Mouse (Mus musculus) limb, embryonic 10.5 days (tissue): ENCODE measurements around the gene Faf1. TPM values are rescaled to one million over a fixed set of nuclear protein-coding genes. Genes with fewer than 3 reads are reported as not detected.
"Not testable (repeated sequence)": the region's sequence is repeated elsewhere in the genome, so short reads cannot be mapped to it uniquely, and the experiment has no call there.

Experiments used
- DNase-seq: peaks from one replicate; pipeline ENCODE4 v3.0.0-alpha.2; 2017; ENCODE audit warnings: low spot score
- H3K27ac ChIP-seq: fragments of 300-500 bp; sonication (generic); 2 replicates; pipeline ENCODE4 v1.5.1; 2016; ENCODE audit warnings: mild to moderate bottlenecking
- H3K27me3 ChIP-seq: fragments of 300-500 bp; sonication (generic); 2 replicates; pipeline ENCODE4 v1.6.1; 2016; ENCODE audit warnings: low read depth, mild to moderate bottlenecking; ENCODE audit not compliant: poor library complexity, severe bottlenecking
- H3K36me3 ChIP-seq: fragments of 300-500 bp; sonication (generic); 2 replicates; pipeline ENCODE4 v1.6.1; 2016; ENCODE audit warnings: mild to moderate bottlenecking, moderate library complexity
- H3K4me1 ChIP-seq: fragments of 300-500 bp; sonication (generic); 2 replicates; pipeline ENCODE4 v1.6.1; 2016
- H3K4me3 ChIP-seq: fragments of 300-500 bp; sonication (generic); 2 replicates; pipeline ENCODE4 v1.5.1; 2016; ENCODE audit warnings: mild to moderate bottlenecking, moderate library complexity
- H3K9me3 ChIP-seq: fragments of 300-500 bp; sonication (generic); replicated peaks from 2 replicates; pipeline ENCODE4 v1.6.1; 2016; ENCODE audit warnings: mild to moderate bottlenecking
- WGBS: fragments of 180-500 bp; shearing (Covaris S2); methylation state at CpG from one replicate; pipeline ENCODE4 v1.1.7; 2016; 5-methylcytosine and 5-hydroxymethylcytosine counted together
- polyA plus RNA-seq: library from polyadenylated mRNA; unstranded; fragments of >200 nt; fragmentation: Nextera tagmentation; extraction: Ambion mirVana; gene quantifications from 2 replicates; pipeline ENCODE4 v1.2.1, GENCODE M21; 2016

Faf1 gene
- polyA plus RNA-seq, 1 experiment from 2014 or later = 29.2 TPM

DNA sequence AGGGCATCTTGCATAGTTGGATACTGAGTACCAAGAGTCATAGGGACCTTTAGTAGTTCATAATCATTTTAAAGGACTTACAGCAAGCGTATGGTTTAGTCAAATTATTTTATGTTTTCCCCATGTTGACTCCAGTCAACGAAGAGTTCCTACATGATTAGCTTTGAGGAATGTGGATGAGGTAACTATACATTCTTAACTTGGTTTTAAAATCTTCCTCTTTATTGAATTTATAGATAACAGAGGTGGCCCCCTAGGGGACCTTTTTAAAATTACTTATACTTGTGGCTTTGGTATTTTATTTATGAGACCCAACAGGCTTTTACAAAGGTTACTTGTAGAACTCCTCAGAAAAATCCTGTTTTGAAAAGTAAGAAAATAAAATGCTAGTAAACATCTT, 6.2 kb upstream of the Faf1 start:
- H3K27ac ChIP-seq = no peak overlapping the region
- H3K4me1 ChIP-seq = peaks cover 25% of the 10 kb centered on the region
- whole genome bisulfite sequencing = 77% methylated on average over 2 of the region's 2 CpGs
- peaks cover 11% of the 10 kb centered on the region for H3K27me3 ChIP-seq
- no peaks in the 10 kb centered on the region for H3K9me3 ChIP-seq
- no peaks in the 10 kb centered on the region for H3K36me3 ChIP-seq
- H3K4me3 ChIP-seq = no peak overlapping the region
- DNase-seq = no peak

DNA sequence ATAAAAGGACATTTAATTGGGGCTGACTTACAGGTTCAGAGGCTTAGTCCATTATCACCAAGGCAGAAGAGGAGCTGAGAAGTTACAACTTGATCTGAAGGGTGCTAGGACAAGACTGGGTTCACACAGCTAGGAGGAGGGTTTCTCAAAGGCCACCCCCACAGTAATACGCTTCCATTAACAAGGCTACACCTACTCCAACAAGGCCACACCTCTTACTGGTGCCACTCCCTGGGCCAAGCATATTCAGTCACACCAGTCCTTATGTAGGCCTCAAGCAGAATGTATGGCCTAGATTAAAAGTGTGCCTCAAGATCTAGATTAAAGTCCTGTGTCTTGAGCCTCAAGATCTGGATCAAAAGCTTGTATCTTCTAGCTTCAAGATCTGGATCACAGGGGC, 4.4 kb upstream of the Faf1 start:
- Histone ChIP-seq H3K9me3 (no peaks in the 10 kb centered on the region), H3K36me3 (no peaks in the 10 kb centered on the region), H3K27me3 (no peaks in the 10 kb centered on the region), H3K27ac (no peak overlapping the region), H3K4me3 (no peak overlapping the region), H3K4me1 (peaks cover 14% of the 10 kb centered on the region)
- 68% methylated on average over 1 of the region's 1 CpGs for WGBS
- no peak for DNase-seq

DNA sequence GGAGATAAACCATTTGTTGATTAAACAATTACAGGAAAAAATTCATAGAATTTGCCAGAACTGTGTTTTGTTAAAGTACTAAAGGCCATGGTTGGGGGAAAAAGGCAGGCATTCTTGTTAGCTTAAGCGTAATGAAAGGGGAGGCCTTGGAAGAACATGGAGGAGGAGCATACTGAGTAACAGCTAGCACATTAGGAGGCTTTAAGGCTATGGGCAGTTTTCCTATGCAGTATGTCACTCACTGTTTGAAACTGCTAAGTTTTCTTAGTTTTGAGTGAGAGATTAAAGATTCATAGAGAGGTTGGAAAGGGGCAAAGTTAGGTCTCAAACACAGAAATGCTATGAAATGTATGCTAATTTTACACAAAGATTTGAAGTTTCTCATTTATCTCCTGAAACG, 2.3 kb upstream of the Faf1 start:
- H3K27ac ChIP-seq = no peak overlapping the region
- no peaks in the 10 kb centered on the region for H3K9me3 ChIP-seq
- 79% methylated on average over 2 of the region's 2 CpGs for WGBS
- no peak for DNase-seq
- H3K27me3 ChIP-seq = no peaks in the 10 kb centered on the region
- H3K4me3 ChIP-seq = no peak overlapping the region
- H3K4me1 ChIP-seq = peaks cover 13% of the 10 kb centered on the region
- H3K36me3 ChIP-seq = no peaks in the 10 kb centered on the region

DNA sequence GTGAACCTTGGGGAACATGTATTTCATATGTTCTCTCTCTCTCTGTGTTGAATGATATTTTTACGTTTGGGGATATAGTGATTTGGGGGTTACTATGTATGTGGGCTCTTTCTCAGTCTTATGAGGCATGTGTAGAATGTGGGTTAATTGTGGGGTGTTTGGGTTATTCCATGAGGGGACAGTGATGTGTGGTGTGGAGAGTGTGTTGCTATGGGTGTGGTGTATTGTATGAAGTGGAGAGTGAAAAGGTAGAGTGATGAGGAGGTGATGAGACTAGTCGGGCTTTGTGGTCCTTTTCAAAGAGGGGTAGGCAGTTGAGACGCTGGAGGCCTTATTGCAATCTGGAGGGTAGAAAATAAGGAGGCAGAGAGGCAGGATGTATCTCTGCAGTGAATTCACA, 833 bp downstream of the Faf1 start:
- H3K27me3 ChIP-seq = no peaks in the 10 kb centered on the region
- WGBS = 0% methylated on average over 3 of the region's 3 CpGs
- DNase-seq = no peak

DNA sequence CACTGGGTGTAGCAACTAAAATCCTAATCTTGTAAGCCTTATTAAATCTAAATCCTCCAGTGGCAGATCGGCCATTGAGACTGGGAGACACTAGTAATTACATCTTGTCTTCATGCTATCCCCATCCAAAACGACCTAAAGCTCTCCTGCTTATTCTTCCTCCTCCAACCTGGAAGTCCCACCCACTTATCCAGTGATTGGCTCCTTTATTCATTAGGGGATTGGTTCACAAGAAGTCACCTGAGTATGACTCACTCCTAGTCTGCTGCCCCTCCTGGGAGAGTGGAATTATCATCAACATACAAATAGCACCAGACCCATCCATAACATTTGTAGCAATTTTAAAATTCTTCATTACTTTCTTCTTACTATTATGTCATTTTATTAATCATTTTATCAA, 7.2 kb downstream of the Faf1 start:
- WGBS = 83% methylated on average over 2 of the region's 2 CpGs

More for the DNA sequence above, 833 bp downstream of the Faf1 start:
- Histone ChIP-seq H3K9me3 (no peaks in the 10 kb centered on the region), H3K27ac (peak overlapping the region; percentile 94), H3K4me1 (peaks cover 13% of the 10 kb centered on the region), H3K36me3 (no peaks in the 10 kb centered on the region), H3K4me3 (peak overlapping the region; percentile 83)

DNA sequence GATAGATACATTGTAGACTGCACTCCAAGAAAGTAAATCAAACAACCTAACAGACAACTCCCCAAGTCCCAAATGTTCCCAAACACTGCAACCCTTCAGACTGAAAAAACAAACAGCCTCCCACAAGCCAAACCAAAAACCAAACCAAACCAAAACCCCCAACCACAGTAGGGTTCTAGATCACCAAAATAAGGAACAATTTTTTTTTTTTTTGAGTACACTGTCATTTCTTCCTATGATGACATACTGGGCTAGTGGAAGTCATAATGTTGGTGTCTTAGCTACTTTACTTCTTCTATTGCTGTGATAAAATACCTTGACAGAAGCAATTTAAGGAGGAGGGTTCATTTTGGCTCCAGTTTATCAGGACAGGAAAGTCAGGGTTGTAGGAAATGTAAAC, 16.3 kb downstream of the Faf1 start:
- DNase-seq = no peak
- Histone ChIP-seq H3K9me3 (no peaks in the 10 kb centered on the region), H3K27me3 (no peaks in the 10 kb centered on the region), H3K4me1 (no peaks in the 10 kb centered on the region), H3K4me3 (no peak overlapping the region), H3K27ac (no peak overlapping the region), H3K36me3 (peaks cover 12% of the 10 kb centered on the region)

More for the DNA sequence above, 7.2 kb downstream of the Faf1 start:
- Histone ChIP-seq H3K36me3 (peaks cover 7% of the 10 kb centered on the region), H3K27ac (no peak overlapping the region), H3K4me3 (no peak overlapping the region), H3K27me3 (no peaks in the 10 kb centered on the region), H3K9me3 (no peaks in the 10 kb centered on the region), H3K4me1 (no peaks in the 10 kb centered on the region)
- DNase-seq = no peak

DNA sequence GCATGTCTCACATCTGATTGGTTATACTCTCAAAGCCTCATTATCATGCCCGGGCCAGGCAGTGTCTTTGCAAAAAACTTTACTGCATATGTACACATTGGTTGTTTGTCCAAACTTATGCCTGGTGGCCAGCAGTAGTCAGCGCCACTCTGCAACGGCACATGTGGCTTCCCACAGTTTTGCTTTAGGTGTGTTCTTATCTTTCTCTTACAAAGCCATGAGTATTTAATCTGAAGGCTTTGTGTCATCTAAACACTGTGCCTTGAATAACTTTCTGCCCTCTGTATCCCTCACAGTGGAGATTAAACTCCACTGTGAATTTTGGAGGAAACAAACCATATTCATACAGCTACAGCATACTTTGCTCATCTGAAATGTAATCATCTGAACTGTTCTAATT, 24.3 kb downstream of the Faf1 start:
- H3K27me3 ChIP-seq, H3K9me3 ChIP-seq, H3K4me3 ChIP-seq, H3K27ac ChIP-seq, H3K36me3 ChIP-seq, H3K4me1 ChIP-seq, DNase-seq: not testable (repeated sequence)
- WGBS = 97% methylated on average over 3 of the region's 3 CpGs

DNA sequence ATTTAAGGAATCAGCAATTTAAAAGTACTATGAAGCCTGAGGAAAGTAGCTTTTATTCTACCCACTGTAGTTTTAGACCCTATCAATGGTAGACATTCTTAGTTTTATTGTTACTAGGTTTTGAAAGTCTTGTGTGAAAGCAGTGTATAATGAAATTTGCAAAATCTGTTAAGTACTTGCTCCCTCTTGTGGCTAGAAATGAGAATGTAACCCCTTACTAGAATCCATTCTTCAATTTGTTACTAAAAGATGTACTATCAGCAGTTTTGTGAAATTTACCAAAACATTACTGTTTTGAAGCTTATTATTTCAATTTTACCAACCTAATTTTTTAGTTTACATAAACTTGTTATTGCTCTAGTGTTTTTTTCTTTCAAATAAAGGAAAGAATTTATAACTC, 27.2 kb downstream of the Faf1 start:
- DNase-seq = no peak
- H3K9me3 ChIP-seq = no peaks in the 10 kb centered on the region

DNA sequence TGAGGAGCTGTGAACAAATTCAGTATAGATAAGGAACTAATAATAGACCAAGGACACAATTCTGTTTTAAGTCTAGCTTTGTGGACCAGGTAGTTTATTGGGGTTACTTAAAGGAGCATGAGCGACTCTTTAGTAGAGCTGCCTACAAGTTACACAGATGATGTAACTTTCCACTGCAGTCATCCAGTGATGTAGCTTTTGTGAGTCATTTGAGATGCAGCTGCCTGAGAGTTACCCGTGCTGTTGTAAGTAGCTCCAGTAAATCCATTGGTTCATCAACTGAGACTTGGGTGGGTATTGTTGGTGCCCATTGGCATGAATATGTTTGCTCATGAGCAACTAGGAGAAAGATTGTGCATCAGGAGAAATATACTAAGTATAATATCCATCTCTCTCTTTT, 29.0 kb downstream of the Faf1 start:
- 92% methylated on average over 2 of the region's 2 CpGs for WGBS

More for the DNA sequence above, 27.2 kb downstream of the Faf1 start:
- Histone ChIP-seq H3K4me1 (no peaks in the 10 kb centered on the region), H3K27me3 (no peaks in the 10 kb centered on the region), H3K36me3 (no peaks in the 10 kb centered on the region), H3K27ac (no peak overlapping the region), H3K4me3 (no peak overlapping the region)

DNA sequence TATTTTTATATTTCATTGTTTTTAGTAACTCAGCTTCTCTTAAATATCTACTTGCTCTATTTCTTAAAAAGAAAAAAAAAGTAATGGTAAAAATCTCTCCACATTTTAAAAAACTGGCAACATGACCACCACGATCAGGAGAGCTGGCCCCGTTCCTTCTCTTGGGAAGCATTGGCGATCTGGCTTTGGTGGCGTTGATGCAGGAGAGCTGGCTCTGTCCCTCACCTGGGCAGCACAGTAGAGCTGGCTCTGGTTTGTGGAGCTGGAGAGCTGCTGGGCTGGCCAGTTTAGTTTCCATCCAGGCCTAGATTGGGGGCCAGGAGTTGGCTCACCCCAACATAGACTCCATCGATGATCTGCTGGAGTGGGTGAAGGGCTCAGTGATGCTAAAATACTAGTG, 42.9 kb downstream of the Faf1 start:
- no peaks in the 10 kb centered on the region for H3K36me3 ChIP-seq
- H3K27ac ChIP-seq = no peak overlapping the region
- H3K27me3 ChIP-seq = no peaks in the 10 kb centered on the region
- no peak for DNase-seq
- no peak overlapping the region for H3K4me3 ChIP-seq
- WGBS = 95% methylated on average over 5 of the region's 5 CpGs
- H3K9me3 ChIP-seq = no peaks in the 10 kb centered on the region
- H3K4me1 ChIP-seq = no peaks in the 10 kb centered on the region

More for the DNA sequence above, 29.0 kb downstream of the Faf1 start:
- Histone ChIP-seq H3K4me3 (no peak overlapping the region), H3K27me3 (no peaks in the 10 kb centered on the region), H3K27ac (no peak overlapping the region), H3K9me3 (no peaks in the 10 kb centered on the region), H3K4me1 (no peaks in the 10 kb centered on the region), H3K36me3 (no peaks in the 10 kb centered on the region)
- DNase-seq = no peak

DNA sequence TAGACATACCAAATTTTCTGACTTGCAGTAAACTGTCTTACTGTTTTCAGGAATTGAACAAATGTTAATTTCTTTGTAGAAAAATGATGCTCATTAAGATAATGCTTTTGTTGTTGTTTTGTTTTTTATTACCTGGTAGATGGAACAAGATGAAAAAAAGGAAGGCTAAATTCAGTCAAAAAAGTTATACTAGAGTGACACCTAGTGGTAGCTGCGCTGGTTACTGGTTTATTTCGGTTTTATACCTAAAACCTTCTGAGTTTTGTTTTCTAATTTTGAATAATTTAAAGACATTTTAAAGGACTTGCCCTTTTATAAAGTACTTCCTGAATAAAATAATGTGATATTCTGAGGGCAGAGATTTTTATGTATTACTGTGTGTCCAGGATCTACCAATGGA, 52.9 kb downstream of the Faf1 start:
- no peak overlapping the region for H3K4me3 ChIP-seq
- no peak overlapping the region for H3K27ac ChIP-seq
- no peak for DNase-seq
- no peaks in the 10 kb centered on the region for H3K36me3 ChIP-seq
- H3K9me3 ChIP-seq = no peaks in the 10 kb centered on the region
- H3K4me1 ChIP-seq = no peaks in the 10 kb centered on the region
- H3K27me3 ChIP-seq = no peaks in the 10 kb centered on the region
- 25% methylated on average over 2 of the region's 2 CpGs for WGBS

DNA sequence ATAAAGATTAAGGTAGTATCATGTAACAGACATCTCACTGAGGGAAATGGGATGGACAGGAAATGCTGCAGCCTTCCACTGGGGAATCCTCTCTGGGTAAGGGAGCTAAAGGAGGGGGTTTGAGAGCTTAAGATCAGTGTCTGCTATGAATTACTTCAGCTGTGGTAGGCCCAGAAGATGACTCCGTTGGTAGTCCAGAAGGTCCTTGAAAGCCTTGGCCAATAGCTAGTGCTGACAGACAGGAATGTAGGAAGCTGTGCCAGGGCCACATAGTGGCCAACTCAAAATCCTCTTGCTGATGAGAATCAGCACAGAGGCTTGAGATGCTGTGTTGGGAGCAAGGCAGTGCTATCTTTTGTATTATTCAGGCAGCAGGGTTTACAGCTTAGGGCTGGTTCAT, 59.4 kb downstream of the Faf1 start:
- Histone ChIP-seq H3K27me3 (no peaks in the 10 kb centered on the region), H3K4me3 (no peak overlapping the region), H3K27ac (no peak overlapping the region), H3K36me3 (0 out of 2 replicates have a peak, but pooled peaks cover 2% of the 10 kb centered on the region), H3K9me3 (no peaks in the 10 kb centered on the region), H3K4me1 (no peaks in the 10 kb centered on the region)
- 65% methylated on average over 1 of the region's 1 CpGs for WGBS
- no peak for DNase-seq

DNA sequence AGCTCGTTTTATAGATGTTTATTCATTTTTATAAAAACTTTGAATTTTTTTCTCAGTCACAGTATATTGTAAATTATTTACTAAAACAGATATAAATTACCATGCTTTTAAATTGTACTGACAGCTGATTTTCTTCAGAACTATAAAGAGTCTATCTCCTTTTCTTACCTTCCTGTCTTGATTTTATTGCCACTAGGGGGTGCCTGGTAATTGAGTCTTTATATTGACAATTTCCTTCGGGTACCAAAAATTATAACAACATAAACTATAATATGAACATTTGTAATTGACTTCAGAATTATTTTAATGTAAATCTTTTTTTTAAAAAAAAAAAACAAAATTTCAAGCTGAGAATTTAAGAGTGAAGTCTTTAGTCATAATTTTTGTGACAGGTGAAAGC, 67.6 kb downstream of the Faf1 start:
- H3K4me1 ChIP-seq = no peaks in the 10 kb centered on the region
- H3K4me3 ChIP-seq = no peak overlapping the region
- no peak overlapping the region for H3K27ac ChIP-seq
- no peak for DNase-seq
- H3K9me3 ChIP-seq = no peaks in the 10 kb centered on the region
- 93% methylated on average over 2 of the region's 2 CpGs for WGBS
- no peaks in the 10 kb centered on the region for H3K27me3 ChIP-seq
- H3K36me3 ChIP-seq = no peaks in the 10 kb centered on the region

DNA sequence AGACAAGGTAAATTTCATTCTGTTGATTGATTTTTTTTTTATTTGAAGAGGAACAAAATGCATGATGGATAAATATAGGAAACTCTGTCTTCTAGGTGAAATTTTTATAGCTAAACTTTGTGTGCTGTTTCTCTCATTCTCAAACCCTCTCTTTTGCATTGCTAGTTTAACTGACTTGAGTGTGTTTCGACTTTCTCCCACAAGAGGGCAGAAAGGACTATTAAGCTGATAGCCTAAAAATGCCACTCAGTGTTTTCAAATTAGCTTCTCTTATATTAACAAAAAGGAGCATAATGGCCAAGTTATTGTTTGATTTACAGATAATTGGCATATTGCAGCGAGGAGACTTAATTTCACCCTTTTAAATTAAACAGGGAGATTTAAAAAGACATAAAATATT, 82.6 kb downstream of the Faf1 start:
- H3K4me3 ChIP-seq = no peak overlapping the region
- no peak for DNase-seq
- peaks cover 20% of the 10 kb centered on the region for H3K4me1 ChIP-seq
- 45% methylated on average over 2 of the region's 2 CpGs for WGBS
- H3K27ac ChIP-seq = no peak overlapping the region
- no peaks in the 10 kb centered on the region for H3K27me3 ChIP-seq
- H3K9me3 ChIP-seq = no peaks in the 10 kb centered on the region
- no peaks in the 10 kb centered on the region for H3K36me3 ChIP-seq
